Mouse (Mus musculus): Measurements from ENCODE around the gene B4galnt4. TPM values are rescaled to one million over a fixed set of nuclear protein-coding genes. Genes with fewer than 3 reads are reported as not detected.
A peak's percentile ranks its signal among the peaks of the same experiment; 100 is the strongest.

Gene B4galnt4
- polyA plus RNA-seq, 1 experiment from 2014 or later: 2.3 TPM

GRCm38 (mm10) chr7:141087894-141088293 lies 27.0 kb downstream of the B4galnt4 start:
- no peaks in the 10 kb centered on the region for H3K9me3 ChIP-seq (replicated peaks)
- H3K27me3 ChIP-seq (replicated peaks): peaks cover 64% of the 10 kb centered on the region
- H3K4me2 ChIP-seq: peak overlapping the region; percentile 52
- H3K36me3 ChIP-seq: peaks cover 4% of the 10 kb centered on the region; the same call in 1 of the 2 replicates
- H3K27ac ChIP-seq: no peak overlapping the region
- peaks cover 27% of the 10 kb centered on the region for H3K4me1 ChIP-seq
- ATAC-seq: no peak
- 17% methylated on average over 8 of the region's 8 CpGs for WGBS (ENCODE audit: insufficient replicate concordance)
- H3K9ac ChIP-seq: no peak overlapping the region
- 0 out of 2 replicates have a peak overlapping the region, but pooled peaks have one; percentile 7 for H3K4me3 ChIP-seq

- peaks cover 4% of the 10 kb centered on the region; the same call in 1 of the 2 replicates for H3K36me3 ChIP-seq
- H3K9me3 ChIP-seq (replicated peaks): no peaks in the 10 kb centered on the region
- H3K4me2 ChIP-seq: peak overlapping the region; percentile 52
- H3K27me3 ChIP-seq (replicated peaks): peaks cover 60% of the 10 kb centered on the region
- ATAC-seq: no peak
- WGBS (ENCODE audit: insufficient replicate concordance): 8% methylated on average over 18 of the region's 18 CpGs
- no peak overlapping the region for H3K9ac ChIP-seq
- 0 out of 2 replicates have a peak overlapping the region, but pooled peaks have one; percentile 7 for H3K4me3 ChIP-seq
- peaks cover 32% of the 10 kb centered on the region for H3K4me1 ChIP-seq
- no peak overlapping the region for H3K27ac ChIP-seq
Observed at GRCm38 (mm10) chr7:141088473-141088872, 27.6 kb downstream of the B4galnt4 start.

DNA sequence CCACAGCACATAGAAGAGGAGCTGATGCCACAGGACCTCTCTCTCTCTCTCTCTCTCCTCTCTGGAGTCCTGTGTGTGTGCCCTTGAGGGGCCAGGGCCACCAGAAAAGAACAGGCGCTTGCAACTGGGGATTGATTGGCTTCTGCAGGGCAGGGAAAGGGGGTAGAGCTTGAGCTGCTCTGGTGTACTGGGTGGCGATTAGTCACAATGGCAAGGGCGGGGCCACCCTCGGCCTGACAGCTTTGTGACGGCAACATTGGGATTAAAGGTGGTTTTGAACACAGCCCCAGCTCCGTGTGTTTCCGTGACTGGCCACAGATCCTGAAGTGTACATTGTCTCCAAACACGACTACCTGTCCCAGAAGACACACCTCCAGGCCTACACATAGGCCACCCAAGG lies 29.3 kb downstream of the B4galnt4 start:
- H3K27ac ChIP-seq: no peak overlapping the region
- H3K36me3 ChIP-seq: peaks cover 4% of the 10 kb centered on the region; the same call in 1 of the 2 replicates
- H3K27me3 ChIP-seq (replicated peaks): peaks cover 60% of the 10 kb centered on the region
- no peak overlapping the region for H3K4me3 ChIP-seq
- WGBS (ENCODE audit: insufficient replicate concordance): 60% methylated on average over 8 of the region's 8 CpGs
- no peak for ATAC-seq
- H3K4me2 ChIP-seq: no peak overlapping the region
- no peaks in the 10 kb centered on the region for H3K9me3 ChIP-seq (replicated peaks)
- no peak overlapping the region for H3K9ac ChIP-seq
- H3K4me1 ChIP-seq: peaks cover 42% of the 10 kb centered on the region

- H3K36me3 ChIP-seq: peaks cover 4% of the 10 kb centered on the region; the same call in 1 of the 2 replicates
- H3K9me3 ChIP-seq (replicated peaks): no peaks in the 10 kb centered on the region
- H3K9ac ChIP-seq: peak overlapping the region; percentile 54
- peak overlapping the region; percentile 57 for H3K27ac ChIP-seq
- peak overlapping the region; percentile 66 for H3K4me2 ChIP-seq
- peaks cover 62% of the 10 kb centered on the region for H3K4me1 ChIP-seq
- peaks cover 45% of the 10 kb centered on the region for H3K27me3 ChIP-seq (replicated peaks)
- WGBS (ENCODE audit: insufficient replicate concordance): 12% methylated on average over 37 of the region's 37 CpGs
- peak; percentile 90 for ATAC-seq
- peak overlapping the region; percentile 37 for H3K4me3 ChIP-seq
Observed at GRCm38 (mm10) chr7:141092051-141092735, 31.3 kb downstream of the B4galnt4 start.

- no peak overlapping the region for H3K9ac ChIP-seq
- 73% methylated on average over 6 of the region's 6 CpGs for WGBS (ENCODE audit: insufficient replicate concordance)
Observed at GRCm38 (mm10) chr7:141093950-141094349, 33.0 kb downstream of the B4galnt4 start.

DNA sequence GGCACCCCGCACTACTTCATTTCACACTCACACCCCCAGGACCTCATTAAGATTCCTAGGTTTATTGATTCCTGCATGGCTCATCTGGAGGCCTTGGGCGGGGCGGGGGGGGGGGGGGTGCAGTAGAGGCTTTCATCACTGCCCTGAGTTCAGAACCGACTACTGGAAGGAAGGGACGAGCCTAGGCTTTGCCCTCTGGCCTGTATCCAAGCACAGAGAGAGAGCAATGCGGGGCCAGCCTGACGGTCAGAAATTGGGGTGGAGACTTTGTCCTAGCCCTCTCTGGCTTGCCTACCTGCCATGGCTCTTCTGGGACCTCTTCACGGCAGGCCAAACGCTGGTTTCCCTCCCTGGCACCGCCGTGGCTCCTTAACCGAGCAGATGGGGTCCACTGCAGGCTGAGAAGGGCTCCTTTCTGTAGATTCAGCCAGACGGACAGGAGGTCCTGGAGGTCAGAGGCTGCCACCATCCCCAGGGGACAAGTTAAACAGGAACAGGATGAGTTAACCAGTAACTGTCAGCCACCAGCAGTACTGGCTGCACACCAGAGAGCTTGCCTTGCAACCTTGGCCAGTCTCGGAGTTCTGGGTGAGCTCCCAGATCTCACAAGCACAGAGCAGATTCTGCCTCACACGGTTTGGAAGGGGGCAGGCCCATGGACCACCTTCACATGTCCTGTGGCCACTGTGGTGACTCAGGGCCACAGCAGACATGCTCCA lies 33.7 kb downstream of the B4galnt4 start:
- no peak for ATAC-seq
- H3K4me1 ChIP-seq: peaks cover 61% of the 10 kb centered on the region
- peak overlapping the region; percentile 77 for H3K27ac ChIP-seq
- 62% methylated on average over 15 of the region's 15 CpGs for WGBS (ENCODE audit: insufficient replicate concordance)
- 0 out of 2 replicates have a peak overlapping the region, but pooled peaks have one; percentile 57 for H3K9ac ChIP-seq
- 0 out of 2 replicates have a peak overlapping the region, but pooled peaks have one; percentile 13 for H3K4me3 ChIP-seq
- peaks cover 4% of the 10 kb centered on the region; the same call in 1 of the 2 replicates for H3K36me3 ChIP-seq
- no peaks in the 10 kb centered on the region for H3K9me3 ChIP-seq (replicated peaks)
- peaks cover 37% of the 10 kb centered on the region for H3K27me3 ChIP-seq (replicated peaks)
- peak overlapping the region; percentile 58 for H3K4me2 ChIP-seq

More at GRCm38 (mm10) chr7:141093950-141094349, 33.0 kb downstream of the B4galnt4 start:
- Histone ChIP-seq H3K4me1 (peaks cover 57% of the 10 kb centered on the region), H3K4me3 (no peak overlapping the region), H3K27ac (peak overlapping the region; percentile 77), H3K36me3 (peaks cover 4% of the 10 kb centered on the region; the same call in 1 of the 2 replicates), H3K27me3 (replicated peaks) (peaks cover 37% of the 10 kb centered on the region), H3K4me2 (peak overlapping the region; percentile 58), H3K9me3 (replicated peaks) (no peaks in the 10 kb centered on the region)
- no peak for ATAC-seq

GRCm38 (mm10) chr7:141096021-141096420 lies 35.1 kb downstream of the B4galnt4 start:
- Histone ChIP-seq H3K9ac (peak overlapping the region; percentile 57), H3K36me3 (peaks cover 4% of the 10 kb centered on the region; the same call in 1 of the 2 replicates), H3K4me1 (peaks cover 72% of the 10 kb centered on the region), H3K9me3 (replicated peaks) (no peaks in the 10 kb centered on the region), H3K4me3 (peak overlapping the region; percentile 30), H3K27ac (peak overlapping the region; percentile 77), H3K27me3 (replicated peaks) (peaks cover 39% of the 10 kb centered on the region), H3K4me2 (peak overlapping the region; percentile 58)
- WGBS (ENCODE audit: insufficient replicate concordance): 61% methylated on average over 6 of the region's 6 CpGs
- ATAC-seq: no peak

- Histone ChIP-seq H3K9me3 (replicated peaks) (no peaks in the 10 kb centered on the region), H3K4me3 (peak overlapping the region; percentile 30), H3K27ac (peak overlapping the region; percentile 77), H3K27me3 (replicated peaks) (peaks cover 41% of the 10 kb centered on the region), H3K9ac (peak overlapping the region; percentile 57), H3K4me1 (peaks cover 70% of the 10 kb centered on the region), H3K36me3 (no peaks in the 10 kb centered on the region; the same call in 1 of the 2 replicates), H3K4me2 (peak overlapping the region; percentile 58)
- 10% methylated on average over 6 of the region's 6 CpGs for WGBS (ENCODE audit: insufficient replicate concordance)
- peak; percentile 49 for ATAC-seq
Observed at GRCm38 (mm10) chr7:141096649-141097056, 35.7 kb downstream of the B4galnt4 start.

GRCm38 (mm10) chr7:141097177-141097576 lies 36.3 kb downstream of the B4galnt4 start:
- WGBS (ENCODE audit: insufficient replicate concordance): 56% methylated on average over 5 of the region's 5 CpGs
- peaks cover 42% of the 10 kb centered on the region for H3K27me3 ChIP-seq (replicated peaks)
- no peak overlapping the region for H3K9ac ChIP-seq
- ATAC-seq: no peak
- H3K4me3 ChIP-seq: no peak overlapping the region; the same call in 1 of the 2 replicates
- H3K36me3 ChIP-seq: no peaks in the 10 kb centered on the region
- no peaks in the 10 kb centered on the region for H3K9me3 ChIP-seq (replicated peaks)
- peak overlapping the region; percentile 58 for H3K4me2 ChIP-seq
- H3K4me1 ChIP-seq: peaks cover 64% of the 10 kb centered on the region
- peak overlapping the region; percentile 77 for H3K27ac ChIP-seq

GRCm38 (mm10) chr7:141099911-141100691 lies 39.2 kb downstream of the B4galnt4 start, which contains the start of gene Sigirr:
Gene Sigirr, minus strand, starts transcription at chr7:141100572.
- Histone ChIP-seq H3K27me3 (replicated peaks) (peaks cover 49% of the 10 kb centered on the region), H3K9me3 (replicated peaks) (no peaks in the 10 kb centered on the region), H3K4me1 (peaks cover 61% of the 10 kb centered on the region), H3K36me3 (no peaks in the 10 kb centered on the region), H3K4me2 (peak within 1 kb of the TSS; percentile 78), H3K9ac (peak within 1 kb of the TSS; percentile 51), H3K4me3 (peak within 1 kb of the TSS; percentile 54), H3K27ac (no peak within 1 kb of the TSS)
- ATAC-seq: no peak
- WGBS (ENCODE audit: insufficient replicate concordance): 2% methylated on average over 56 of the region's 56 CpGs

DNA sequence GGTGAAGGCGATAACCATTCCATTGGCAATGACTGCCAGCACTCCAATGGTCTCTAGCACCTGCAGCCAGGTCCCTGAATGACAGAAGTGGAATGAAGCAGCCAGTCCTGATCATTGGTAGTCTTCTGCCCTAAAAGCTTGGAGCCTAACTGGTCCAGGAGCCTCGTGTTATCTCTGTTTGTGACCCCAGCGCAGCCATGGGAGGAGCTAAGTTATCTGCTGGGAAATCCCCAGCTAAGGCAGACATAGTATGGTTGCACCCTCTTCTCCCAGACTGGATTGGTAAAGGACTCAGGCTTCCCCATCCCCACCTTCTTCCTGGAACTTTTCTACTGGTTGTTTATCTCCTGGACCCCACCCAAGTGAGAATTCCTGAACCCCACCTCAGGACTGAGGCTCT lies 42.3 kb downstream of the B4galnt4 start:
- H3K9me3 ChIP-seq (replicated peaks): no peaks in the 10 kb centered on the region
- H3K9ac ChIP-seq: no peak overlapping the region
- H3K4me1 ChIP-seq: peaks cover 32% of the 10 kb centered on the region
- H3K4me2 ChIP-seq: peak overlapping the region; percentile 23; the same call in 1 of the 2 replicates
- WGBS (ENCODE audit: insufficient replicate concordance): 42% methylated on average over 3 of the region's 3 CpGs
- peaks cover 57% of the 10 kb centered on the region for H3K27me3 ChIP-seq (replicated peaks)
- H3K4me3 ChIP-seq: no peak overlapping the region
- no peak overlapping the region for H3K27ac ChIP-seq
- no peaks in the 10 kb centered on the region for H3K36me3 ChIP-seq
- peak; percentile 74 for ATAC-seq

All from liver, embryonic 12.5 days (tissue).